ENCODE assay signal across 9 mouse cellular contexts in genomic region chr6:97278014-97278787, GRCm38 (mm10). TPM values are rescaled to one million over a fixed set of nuclear protein-coding genes. Genes with fewer than 3 reads are reported as not detected.
DNase-seq lines count a peak whose midpoint lies in the region; ATAC-seq lines count a peak whose summit lies in the region.
"Had no signal": no experiment of that assay in that cellular context is flagged by ENCODE, and none has a peak within 500 bp of the region (broad histone marks: within the 10 kb centered on the region; RNA-seq: fewer than 3 reads in every experiment).

No protein-coding gene starts in this region.

- H3K27me3 ChIP-seq in embryonic facial prominence, embryonic 14.5 days (replicated peaks; ENCODE audit: control insufficient read depth, insufficient read depth, low read length) = no peaks in the 10 kb centered on the region
- H3K27me3 ChIP-seq in heart, embryonic 11.5 days (ENCODE audit: control insufficient read depth, insufficient read depth, low read length) = no peaks in the 10 kb centered on the region
- H3K27me3 ChIP-seq in kidney, embryonic 15.5 days = no peaks in the 10 kb centered on the region

- peak; percentile 88 for DNase-seq in 3T3-L1 (ENCODE audit: low read depth, low spot score)
- peak; percentile 31 to 40 for DNase-seq in adrenal gland, postnatal 4 days (ENCODE audit: low spot score in 2 of 2)
- peak; percentile 89 for DNase-seq in embryonic facial prominence, embryonic 14.5 days (ENCODE audit: low spot score)
- DNase-seq in liver = peak; percentile 64
- DNase-seq in spleen, postnatal 36 days (ENCODE audit: low spot score in 2 of 2) = peak; percentile 27 to 45

- peak; percentile 85 for ATAC-seq in embryonic facial prominence, embryonic 14.5 days (ENCODE audit: low read depth)
- peak; percentile 69 for ATAC-seq in heart, embryonic 11.5 days (replicated peaks; ENCODE audit: insufficient number of reproducible peaks, low FRiP score, low TSS enrichment)
- peak; percentile 85 for ATAC-seq in kidney, embryonic 15.5 days (replicated peaks; ENCODE audit: low FRiP score)
- peak; percentile 73; the same call in 1 of the 2 replicates for ATAC-seq in monocyte, adult 5-6 weeks (replicated peaks; ENCODE audit: insufficient number of reproducible peaks, low FRiP score, low TSS enrichment, poor library complexity, severe bottlenecking)

- H3K36me3 ChIP-seq in embryonic facial prominence, embryonic 14.5 days (ENCODE audit: control insufficient read depth, insufficient read depth, low read length) = no peaks in the 10 kb centered on the region
- H3K36me3 ChIP-seq in heart, embryonic 11.5 days (ENCODE audit: control insufficient read depth, insufficient read depth, low read length) = no peaks in the 10 kb centered on the region
- H3K36me3 ChIP-seq in kidney, embryonic 15.5 days = no peaks in the 10 kb centered on the region
- H3K36me3 ChIP-seq: G1E had no signal

- peak overlapping the region; percentile 76 for H3K4me2 ChIP-seq in embryonic facial prominence, embryonic 14.5 days (ENCODE audit: low read depth, low read length)
- peak overlapping the region; percentile 69 for H3K4me2 ChIP-seq in heart, embryonic 11.5 days
- H3K4me2 ChIP-seq in kidney, embryonic 15.5 days = peak overlapping the region; percentile 74

- H3K4me1 ChIP-seq in embryonic facial prominence, embryonic 14.5 days (ENCODE audit: control insufficient read depth, insufficient read depth, low read length) = peaks cover 7% of the 10 kb centered on the region; the same call in 1 of the 2 replicates
- H3K4me1 ChIP-seq in heart, embryonic 11.5 days (ENCODE audit: control insufficient read depth, insufficient read depth, low read length) = peaks cover 9% of the 10 kb centered on the region
- peaks cover 19% of the 10 kb centered on the region for H3K4me1 ChIP-seq in kidney, embryonic 15.5 days

- 3% methylated on average over 19 of the region's 19 CpGs for WGBS in embryonic facial prominence, embryonic 14.5 days
- 2% methylated on average over 19 of the region's 19 CpGs for WGBS in heart, embryonic 11.5 days (ENCODE audit: insufficient replicate concordance)
- 4% methylated on average over 19 of the region's 19 CpGs for WGBS in kidney, embryonic 15.5 days

- H3K9me3 ChIP-seq in embryonic facial prominence, embryonic 14.5 days (ENCODE audit: control insufficient read depth, low read length) = no peaks in the 10 kb centered on the region
- no peaks in the 10 kb centered on the region for H3K9me3 ChIP-seq in heart, embryonic 11.5 days (replicated peaks; ENCODE audit: control insufficient read depth, low read length)
- no peaks in the 10 kb centered on the region for H3K9me3 ChIP-seq in kidney, embryonic 15.5 days (replicated peaks)
- H3K9me3 ChIP-seq: G1E had no signal

- no peak overlapping the region for H3K27ac ChIP-seq in embryonic facial prominence, embryonic 14.5 days (replicated peaks; ENCODE audit: low read depth, low read length)
- H3K27ac ChIP-seq in heart, embryonic 11.5 days (ENCODE audit: low read depth, low read length) = no peak overlapping the region
- peak overlapping the region; percentile 70 for H3K27ac ChIP-seq in kidney, embryonic 15.5 days

- H3K4me3 ChIP-seq in embryonic facial prominence, embryonic 14.5 days (ENCODE audit: low read depth, low read length) = peak overlapping the region; percentile 36
- peak overlapping the region; percentile 25 for H3K4me3 ChIP-seq in heart, embryonic 11.5 days (ENCODE audit: low read depth, low read length)
- peak overlapping the region; percentile 37 for H3K4me3 ChIP-seq in kidney, embryonic 15.5 days (replicated peaks)

- H3K9ac ChIP-seq in embryonic facial prominence, embryonic 14.5 days (ENCODE audit: low read depth, low read length) = peak overlapping the region; percentile 48
- peak overlapping the region; percentile 54 for H3K9ac ChIP-seq in heart, embryonic 11.5 days (ENCODE audit: low read depth, low read length)
- H3K9ac ChIP-seq in kidney, embryonic 15.5 days = peak overlapping the region; percentile 19; the same call in 1 of the 2 replicates

RNA-seq across cellular contexts. Expression of gene Lmod3, which starts 25.6 kb away (rescaled TPM):
- total RNA-seq in adrenal gland, postnatal 4 days (2021) = 1 to 10 TPM; 1.3 to 5.1 TPM
- polyA plus RNA-seq in embryonic facial prominence, embryonic 14.5 days (2014; fragmentation: Nextera tagmentation; extraction: Ambion mirVana) = 17.1 and 21.6 TPM in 2 replicates
- 19.0 and 19.3 TPM in 2 replicates for polyA plus RNA-seq in heart, embryonic 11.5 days (2014; fragmentation: Nextera tagmentation; extraction: Ambion mirVana)
- polyA plus RNA-seq in kidney, embryonic 15.5 days (2015; fragmentation: Nextera tagmentation; extraction: Ambion mirVana) = 0.79 and 1.3 TPM in 2 replicates
- total RNA-seq in monocyte, adult 5-6 weeks (2017) = not detected in 3 replicates
- polyA plus RNA-seq: G1E had no signal

Comparison
In these comparisons a context has a peak if more than half of its experiments do, and no peak if none do; other contexts are left out.
1. DNase-seq: peak in every context shown above with its lines; median percentile 89 in embryonic facial prominence, embryonic 14.5 days; 88 in 3T3-L1; 64 in liver; 36 in spleen, postnatal 36 days; 36 in adrenal gland, postnatal 4 days.